Mouse (Mus musculus) lung, embryonic 16.5 days (tissue): ENCODE data around the gene Nab2. TPM values are rescaled to one million over a fixed set of nuclear protein-coding genes. Genes with fewer than 3 reads are reported as not detected.
A peak's percentile ranks its signal among the peaks of the same experiment; 100 is the strongest.

ENCODE experiments used
- ATAC-seq: fragments of 200-750 bp; cut with Nextera tagmentation; 2 replicates; pipeline ENCODE4 v1.8.0; 2017; ENCODE audit warnings: low read depth, mild to moderate bottlenecking, moderate library complexity
- H3K27ac ChIP-seq: fragments of 300-500 bp; sonication (generic); 2 replicates; pipeline ENCODE4 v1.5.1; 2014; ENCODE audit warnings: mild to moderate bottlenecking, control low read depth, low read length
- H3K27me3 ChIP-seq: fragments of 300-500 bp; sonication (generic); 2 replicates; pipeline ENCODE4 v1.6.1; 2014; ENCODE audit warnings: low read depth, low read length, mixed read lengths; ENCODE audit not compliant: control insufficient read depth, insufficient read depth
- H3K36me3 ChIP-seq: fragments of 300-500 bp; sonication (generic); 2 replicates; pipeline ENCODE4 v1.6.1; 2014; ENCODE audit warnings: low read length; ENCODE audit not compliant: control insufficient read depth, insufficient read depth
- H3K4me1 ChIP-seq: fragments of 300-500 bp; sonication (generic); replicated peaks from 2 replicates; pipeline ENCODE4 v1.6.1; 2014; ENCODE audit warnings: low read length, mixed read lengths; ENCODE audit not compliant: control insufficient read depth, insufficient read depth
- H3K4me2 ChIP-seq: fragments of 300-500 bp; sonication (generic); 2 replicates; pipeline ENCODE4 v1.6.1; 2014; ENCODE audit warnings: low read depth, low read length, control low read depth
- H3K4me3 ChIP-seq: fragments of 300-500 bp; sonication (generic); 2 replicates; pipeline ENCODE4 v1.5.1; 2014; ENCODE audit warnings: mild to moderate bottlenecking, low read length, control low read depth
- H3K9ac ChIP-seq: fragments of 300-500 bp; sonication (generic); 2 replicates; pipeline ENCODE4 v1.6.1; 2014; ENCODE audit warnings: low read length, control low read depth
- H3K9me3 ChIP-seq: fragments of 300-500 bp; sonication (generic); 2 replicates; pipeline ENCODE4 v1.6.1; 2016; ENCODE audit warnings: low read length; ENCODE audit not compliant: control insufficient read depth
- WGBS: fragments of 180-500 bp; shearing (Covaris S2); extraction: QIAGEN DNeasy Blood & Tissue Kit; methylation state at CpG from one replicate; pipeline ENCODE4 v1.1.7; 2014; 5-methylcytosine and 5-hydroxymethylcytosine counted together
- polyA plus RNA-seq: library from polyadenylated mRNA; unstranded; fragments of >200 nt; fragmentation: Nextera tagmentation; extraction: Ambion mirVana; gene quantifications from 2 replicates; pipeline ENCODE4 v1.2.1, GENCODE M21; 2015

Nab2 gene
- polyA plus RNA-seq, 1 experiment from 2014 or later, result 16.2 TPM

GRCm38 (mm10) chr10:127620406-127621190 is 47.8 kb downstream of the Nab2 start, which contains the start of gene Lrp1:
Lrp1 (minus strand) TSS chr10:127621148.
- Histone ChIP-seq H3K27me3 (no peaks in the 10 kb centered on the region), H3K27ac (peak within 1 kb of the TSS; percentile 99), H3K4me1 (peaks cover 36% of the 10 kb centered on the region), H3K9ac (peak within 1 kb of the TSS; percentile 78), H3K4me2 (peak within 1 kb of the TSS; percentile 88), H3K4me3 (peak within 1 kb of the TSS; percentile 68), H3K36me3 (no peaks in the 10 kb centered on the region), H3K9me3 (no peaks in the 10 kb centered on the region)
- under 1% methylated on average over 21 of the region's 32 CpGs for WGBS
- ATAC-seq, result peak; percentile 65

GRCm38 (mm10) chr10:127619941-127620405 is 48.4 kb downstream of the Nab2 start:
- no peaks in the 10 kb centered on the region for H3K9me3 ChIP-seq
- no peaks in the 10 kb centered on the region for H3K36me3 ChIP-seq
- H3K4me2 ChIP-seq, result peak overlapping the region; percentile 88
- H3K4me1 ChIP-seq, result peaks cover 43% of the 10 kb centered on the region
- H3K4me3 ChIP-seq, result peak overlapping the region; percentile 68
- peak overlapping the region; percentile 78 for H3K9ac ChIP-seq
- H3K27me3 ChIP-seq, result no peaks in the 10 kb centered on the region
- 8% methylated on average over 12 of the region's 12 CpGs for WGBS
- no peak for ATAC-seq
- peak overlapping the region; percentile 88 for H3K27ac ChIP-seq

DNA sequence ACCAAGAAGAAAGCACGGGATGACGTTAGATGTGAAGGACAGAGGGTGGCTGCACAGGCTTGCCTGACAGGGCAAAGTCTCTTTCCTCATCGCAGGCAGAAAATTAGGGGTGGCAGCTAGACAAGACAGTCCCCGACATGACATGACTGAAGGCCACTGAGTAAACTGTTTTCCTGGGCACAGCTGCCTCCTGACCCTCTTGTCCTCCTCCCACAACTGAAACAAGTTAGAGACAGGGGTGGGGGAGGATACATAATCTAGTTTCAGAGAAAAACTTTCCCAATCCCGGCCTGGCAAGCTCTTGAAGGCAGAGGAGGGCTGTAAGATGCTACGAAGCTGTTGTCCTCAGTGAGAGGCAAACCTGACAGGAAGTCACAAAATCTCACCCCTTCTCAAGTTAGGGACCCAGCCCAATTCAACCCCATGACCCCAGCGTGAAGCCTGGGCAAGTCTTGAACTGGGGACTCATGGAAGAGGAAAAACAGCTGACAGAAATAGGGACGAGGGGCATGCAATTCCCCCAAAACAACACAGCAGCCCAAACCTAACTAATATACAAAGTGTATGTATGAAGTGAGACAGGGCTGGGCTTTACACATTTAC is 49.1 kb downstream of the Nab2 start:
- no peaks in the 10 kb centered on the region for H3K27me3 ChIP-seq
- WGBS, result 24% methylated on average over 8 of the region's 8 CpGs
- peak overlapping the region; percentile 68 for H3K4me3 ChIP-seq
- peak overlapping the region; percentile 88 for H3K4me2 ChIP-seq
- H3K9me3 ChIP-seq, result no peaks in the 10 kb centered on the region
- ATAC-seq, result no peak
- H3K4me1 ChIP-seq, result peaks cover 50% of the 10 kb centered on the region
- H3K36me3 ChIP-seq, result no peaks in the 10 kb centered on the region
- peak overlapping the region; percentile 88 for H3K27ac ChIP-seq
- H3K9ac ChIP-seq, result peak overlapping the region; percentile 78

- Histone ChIP-seq H3K4me1 (peaks cover 55% of the 10 kb centered on the region), H3K9me3 (no peaks in the 10 kb centered on the region), H3K36me3 (no peaks in the 10 kb centered on the region; the same call in 1 of the 2 replicates), H3K4me2 (peak overlapping the region; percentile 88), H3K9ac (no peak overlapping the region; the same call in 1 of the 2 replicates), H3K27me3 (no peaks in the 10 kb centered on the region), H3K27ac (peak overlapping the region; percentile 88), H3K4me3 (peak overlapping the region; percentile 68; the same call in 1 of the 2 replicates)
- 14% methylated on average over 6 of the region's 6 CpGs for WGBS
- no peak for ATAC-seq
Observed at GRCm38 (mm10) chr10:127618173-127618572, 50.2 kb downstream of the Nab2 start.

GRCm38 (mm10) chr10:127617294-127617693 is 51.1 kb downstream of the Nab2 start:
- Histone ChIP-seq H3K27ac (no peak overlapping the region; the same call in 1 of the 2 replicates), H3K4me3 (no peak overlapping the region), H3K9ac (peak overlapping the region; percentile 40), H3K36me3 (peaks cover 1% of the 10 kb centered on the region; the same call in 1 of the 2 replicates), H3K27me3 (no peaks in the 10 kb centered on the region), H3K4me1 (peaks cover 55% of the 10 kb centered on the region), H3K4me2 (peak overlapping the region; percentile 7; the same call in 1 of the 2 replicates), H3K9me3 (no peaks in the 10 kb centered on the region)
- WGBS, result 29% methylated on average over 4 of the region's 4 CpGs
- no peak for ATAC-seq

DNA sequence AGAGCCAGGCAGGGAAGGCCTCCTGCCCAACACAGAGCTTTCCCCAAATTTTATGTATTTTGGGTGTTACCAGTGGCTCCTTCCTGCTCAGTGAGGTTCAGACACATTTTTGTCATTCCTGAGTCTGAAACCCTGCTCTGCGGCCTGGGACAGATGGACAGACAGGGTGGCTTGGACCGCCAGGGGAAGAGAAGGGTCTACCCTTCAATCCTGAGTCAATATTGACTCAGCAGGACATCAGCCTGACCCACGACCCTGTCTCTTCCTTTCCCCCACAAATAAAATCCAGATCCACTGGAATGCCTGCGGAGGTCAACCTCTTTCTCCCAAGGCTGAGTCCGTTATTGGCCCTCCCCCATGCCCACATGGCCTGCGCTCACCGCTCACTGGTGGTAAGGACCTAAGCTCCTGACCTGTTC is 52.1 kb downstream of the Nab2 start:
- no peak overlapping the region for H3K9ac ChIP-seq
- no peak for ATAC-seq
- WGBS, result 27% methylated on average over 7 of the region's 7 CpGs
- peaks cover 10% of the 10 kb centered on the region for H3K36me3 ChIP-seq
- no peak overlapping the region for H3K4me2 ChIP-seq
- H3K4me1 ChIP-seq, result peaks cover 53% of the 10 kb centered on the region
- no peaks in the 10 kb centered on the region for H3K9me3 ChIP-seq
- H3K27me3 ChIP-seq, result no peaks in the 10 kb centered on the region
- H3K27ac ChIP-seq, result peak overlapping the region; percentile 64
- H3K4me3 ChIP-seq, result no peak overlapping the region

DNA sequence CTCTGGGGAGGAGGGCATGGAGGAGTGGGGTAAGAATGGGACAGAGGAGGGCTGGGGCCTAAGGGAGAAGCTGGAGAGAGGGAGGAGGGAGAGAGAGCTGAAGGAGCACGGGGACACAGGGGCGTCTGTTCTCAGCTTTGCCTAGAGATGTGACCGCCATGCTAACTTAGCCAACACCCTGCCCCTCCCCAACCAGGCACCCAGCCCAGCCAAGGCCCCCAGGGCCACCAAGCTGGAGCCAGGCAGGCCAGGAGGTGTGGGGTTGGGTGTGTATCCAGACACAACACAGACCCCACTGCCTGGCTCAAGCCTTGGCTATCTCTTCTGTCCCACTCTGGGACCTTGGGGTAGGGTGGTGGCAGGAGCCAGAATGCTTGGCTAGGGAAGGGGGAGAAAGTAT is 52.8 kb downstream of the Nab2 start:
- Histone ChIP-seq H3K27ac (peak overlapping the region; percentile 64), H3K27me3 (no peaks in the 10 kb centered on the region), H3K4me1 (peaks cover 53% of the 10 kb centered on the region), H3K9me3 (no peaks in the 10 kb centered on the region), H3K4me3 (no peak overlapping the region), H3K9ac (peak overlapping the region; percentile 43), H3K4me2 (peak overlapping the region; percentile 16; the same call in 1 of the 2 replicates), H3K36me3 (peaks cover 14% of the 10 kb centered on the region)
- WGBS, result 19% methylated on average over 3 of the region's 3 CpGs
- peak; percentile 10; the same call in 1 of the 2 replicates for ATAC-seq

DNA sequence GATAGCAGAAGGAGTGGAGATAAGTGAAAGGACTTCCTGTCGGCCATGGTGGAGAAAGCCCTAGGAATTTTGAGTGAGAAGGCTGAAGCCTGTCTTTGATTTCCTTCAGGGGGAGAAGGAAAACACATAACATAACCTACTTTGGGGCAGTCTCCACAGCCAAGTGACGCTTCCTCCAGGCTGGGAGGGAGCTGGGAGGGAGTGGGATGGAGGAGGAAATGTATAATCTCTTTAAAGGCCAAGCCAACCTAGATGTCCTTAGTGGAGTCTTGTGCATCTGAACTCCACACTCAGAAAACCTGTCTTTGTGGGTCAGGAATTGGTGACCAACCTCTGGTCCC is 53.4 kb downstream of the Nab2 start:
- H3K4me2 ChIP-seq, result peak overlapping the region; percentile 16; the same call in 1 of the 2 replicates
- H3K4me3 ChIP-seq, result no peak overlapping the region
- peak overlapping the region; percentile 64 for H3K27ac ChIP-seq
- H3K4me1 ChIP-seq, result peaks cover 53% of the 10 kb centered on the region
- no peaks in the 10 kb centered on the region for H3K27me3 ChIP-seq
- 13% methylated on average over 2 of the region's 2 CpGs for WGBS
- H3K9ac ChIP-seq, result peak overlapping the region; percentile 43; the same call in 1 of the 2 replicates
- H3K36me3 ChIP-seq, result peaks cover 15% of the 10 kb centered on the region
- ATAC-seq, result peak; percentile 14
- H3K9me3 ChIP-seq, result no peaks in the 10 kb centered on the region
